Mouse (Mus musculus) midbrain, postnatal 0 days (tissue): ENCODE results near the gene Tle2. TPM values are rescaled to one million over a fixed set of nuclear protein-coding genes. Genes with fewer than 3 reads are reported as not detected.

Experiments used
- ATAC-seq: fragments of 200-750 bp; cut with Nextera tagmentation; 2 replicates; pipeline ENCODE4 v1.8.0; 2017; ENCODE audit warnings: moderate number of reproducible peaks, mild to moderate bottlenecking, moderate TSS enrichment, moderate library complexity; ENCODE audit not compliant: low FRiP score
- DNase-seq: peaks from one replicate; pipeline ENCODE4 v3.0.0-alpha.2; 2015; ENCODE audit warnings: low spot score
- H3K27ac ChIP-seq: fragments of 300-500 bp; sonication (generic); 2 replicates; pipeline ENCODE4 v1.5.1; 2014; ENCODE audit warnings: low read depth, mild to moderate bottlenecking, low read length, mixed read lengths
- H3K27me3 ChIP-seq: fragments of 300-500 bp; sonication (generic); 2 replicates; pipeline ENCODE4 v1.6.1; 2014; ENCODE audit warnings: low read length, control low read depth, mixed read lengths; ENCODE audit not compliant: insufficient read depth
- H3K36me3 ChIP-seq: fragments of 300-500 bp; sonication (generic); 2 replicates; pipeline ENCODE4 v1.6.1; 2014; ENCODE audit warnings: low read length, control low read depth, mixed read lengths; ENCODE audit not compliant: insufficient read depth
- H3K4me1 ChIP-seq: fragments of 300-500 bp; sonication (generic); 2 replicates; pipeline ENCODE4 v1.6.1; 2014; ENCODE audit warnings: mild to moderate bottlenecking, control low read depth, antibody characterized with exemption, low read length, mixed read lengths; ENCODE audit not compliant: insufficient read depth
- H3K4me2 ChIP-seq: fragments of 300-500 bp; sonication (generic); 2 replicates; pipeline ENCODE4 v1.6.1; 2014; ENCODE audit warnings: low read depth, mild to moderate bottlenecking, low read length, mixed read lengths; ENCODE audit not compliant: poor library complexity, severe bottlenecking
- H3K4me3 ChIP-seq: fragments of 300-500 bp; sonication (generic); 2 replicates; pipeline ENCODE4 v1.5.1; 2014; ENCODE audit warnings: low read depth, mild to moderate bottlenecking, low read length, moderate library complexity
- H3K9ac ChIP-seq: fragments of 300-500 bp; sonication (generic); replicated peaks from 2 replicates; pipeline ENCODE4 v1.6.1; 2014; ENCODE audit warnings: mild to moderate bottlenecking, low read length, moderate library complexity, mixed read lengths; ENCODE audit not compliant: poor library complexity, severe bottlenecking
- H3K9me3 ChIP-seq: fragments of 300-500 bp; sonication (generic); 2 replicates; pipeline ENCODE4 v1.6.1; 2016; ENCODE audit warnings: low read length, control low read depth
- CTCF ChIP-seq: IDR thresholded peaks from 2 replicates; pipeline ENCODE4 v1.5.1; 2016; ENCODE audit warnings: antibody characterized with exemption, mild to moderate bottlenecking
- WGBS: fragments of 180-500 bp; shearing (Covaris S2); extraction: QIAGEN DNeasy Blood & Tissue Kit; methylation state at CpG from one replicate; pipeline ENCODE4 v1.1.7; 2014; 5-methylcytosine and 5-hydroxymethylcytosine counted together
- polyA plus RNA-seq: library from polyadenylated mRNA; unstranded; fragments of >200 nt; fragmentation: Nextera tagmentation; extraction: Ambion mirVana; gene quantifications from 2 replicates; pipeline ENCODE4 v1.2.1, GENCODE M21; 2015
- total RNA-seq: library from RNA; depleted of rRNA; stranded (reverse); fragments of >200 nt; gene quantifications from 2 replicates; pipeline ENCODE4 v1.2.3, GENCODE M21; 2014

Tle2 gene
- total and polyA plus RNA-seq, 2 experiments from 2014 or later: 31.2 to 57.3 TPM

DNA sequence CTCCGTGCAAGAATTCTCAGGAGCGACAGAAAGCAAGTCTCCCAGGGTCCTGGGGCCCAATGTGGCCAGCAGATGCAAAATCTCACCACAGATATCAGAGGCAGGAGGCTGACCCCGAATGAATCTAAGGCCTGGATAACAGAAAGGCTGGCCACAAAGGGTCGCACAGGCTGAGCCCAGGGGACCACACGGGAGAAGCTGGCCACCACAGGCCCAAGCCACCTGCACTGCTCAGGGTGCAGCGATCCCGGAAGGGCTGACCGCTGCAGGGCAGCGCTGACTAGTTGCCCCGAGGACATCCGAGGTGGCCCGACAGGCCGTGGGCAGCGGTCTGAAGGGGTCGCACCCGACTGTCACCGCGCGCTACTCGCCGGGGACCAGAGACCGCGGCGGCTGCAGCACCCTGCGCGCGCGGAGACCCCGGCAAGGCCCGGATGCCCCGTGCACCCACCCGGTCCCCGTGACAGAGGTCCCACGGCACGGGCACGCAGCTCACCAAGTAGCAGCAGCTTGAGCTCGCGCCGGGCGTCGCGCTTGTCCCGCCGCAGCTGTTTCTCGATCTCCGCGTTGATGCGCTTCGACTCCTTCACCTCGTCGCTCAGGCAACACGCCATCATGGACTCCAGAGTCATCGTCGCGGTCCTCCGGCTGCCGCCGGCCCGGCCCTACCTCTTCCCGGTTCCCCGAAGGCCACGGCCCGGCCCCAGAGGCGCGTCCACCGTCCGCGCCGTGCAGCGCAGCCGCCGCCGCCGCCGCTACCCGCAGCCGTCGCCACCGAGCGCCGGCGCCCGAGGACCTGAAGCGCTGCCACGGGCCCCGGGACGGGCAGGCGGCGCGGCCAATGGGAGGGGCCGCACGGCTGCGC, 29.8 kb upstream of the Tle2 start:
- WGBS: under 1% methylated on average over 76 of the region's 93 CpGs
- peak overlapping the region; percentile 95 for H3K4me3 ChIP-seq
- peak overlapping the region; percentile 89 for H3K27ac ChIP-seq
- peak overlapping the region; percentile 94 for H3K4me2 ChIP-seq
- peaks cover 20% of the 10 kb centered on the region for H3K4me1 ChIP-seq
- ATAC-seq (peak; percentile 1), DNase-seq (no peak)
- TF ChIP-seq CTCF: no peak
- H3K9me3 ChIP-seq: no peaks in the 10 kb centered on the region
- no peaks in the 10 kb centered on the region for H3K36me3 ChIP-seq
- H3K9ac ChIP-seq: peak overlapping the region; percentile 93
- H3K27me3 ChIP-seq: no peaks in the 10 kb centered on the region

DNA sequence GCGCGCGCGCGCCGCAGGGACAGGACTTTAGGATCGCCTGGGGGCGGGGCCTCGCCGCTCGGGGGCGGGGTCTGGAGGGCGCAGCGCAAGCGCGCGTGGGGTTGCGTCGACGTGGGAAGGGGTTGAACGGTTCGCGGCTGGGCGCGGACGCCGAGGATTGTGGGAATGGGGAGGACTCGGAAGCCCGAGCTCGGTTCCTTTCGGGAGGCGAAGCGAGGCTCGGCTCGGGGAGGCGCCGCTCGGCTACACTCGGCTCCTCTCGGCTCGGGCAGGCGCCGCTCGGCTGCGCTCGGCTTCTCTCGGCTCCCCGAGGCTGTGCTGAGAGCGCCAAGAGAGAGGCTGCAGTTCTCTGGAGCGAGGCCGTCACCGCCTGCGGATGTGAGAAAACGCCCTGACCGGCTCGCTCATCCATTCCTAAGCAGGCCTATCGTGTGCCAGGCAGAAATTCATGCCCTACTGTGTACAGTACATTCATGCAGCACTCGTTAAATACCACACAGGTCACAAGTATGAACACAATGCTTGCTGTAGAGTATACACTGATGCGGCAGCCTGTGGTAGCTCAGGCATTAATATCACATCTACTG, 29.1 kb upstream of the Tle2 start, which contains the start of gene Gna11:
Gna11 (minus strand) TSS at position 30 of the 587 bp plus-strand sequence.
- TF ChIP-seq CTCF: peak; percentile 14; the same call in 1 of the 2 replicates
- peak; percentile 95 for ATAC-seq
- Histone ChIP-seq H3K4me2 (peak within 1 kb of the TSS; percentile 94), H3K27ac (peak within 1 kb of the TSS; percentile 89), H3K9me3 (no peaks in the 10 kb centered on the region), H3K36me3 (no peaks in the 10 kb centered on the region), H3K9ac (peak within 1 kb of the TSS; percentile 93), H3K4me1 (peaks cover 20% of the 10 kb centered on the region), H3K4me3 (peak within 1 kb of the TSS; percentile 95), H3K27me3 (no peaks in the 10 kb centered on the region)
- WGBS: 1% methylated on average over 47 of the region's 59 CpGs
- DNase-seq: peak; percentile 99

DNA sequence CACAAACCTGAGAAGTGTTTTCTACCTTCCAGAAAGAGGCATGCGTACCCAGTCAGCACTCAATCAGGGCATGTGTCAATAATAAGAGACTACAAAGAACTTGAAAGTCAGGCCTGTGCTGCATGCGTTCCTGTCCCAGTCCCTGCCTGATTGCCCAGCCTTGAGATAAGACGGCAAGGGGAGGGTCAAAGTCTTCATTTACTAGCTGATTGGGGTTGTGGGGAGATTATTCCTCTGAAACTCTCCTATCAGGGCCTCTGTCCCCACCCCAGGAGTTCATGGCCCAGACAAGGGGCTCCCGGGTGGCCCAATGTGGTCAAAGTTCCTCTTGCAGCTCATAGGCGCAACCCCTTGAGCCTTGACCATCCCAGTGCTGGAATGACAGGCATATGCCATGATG, 28.0 kb upstream of the Tle2 start:
- no peak for DNase-seq
- H3K9ac ChIP-seq: no peak overlapping the region
- no peak overlapping the region for H3K4me2 ChIP-seq
- no peaks in the 10 kb centered on the region for H3K9me3 ChIP-seq
- no peak overlapping the region for H3K4me3 ChIP-seq
- H3K27me3 ChIP-seq: no peaks in the 10 kb centered on the region
- peaks cover 20% of the 10 kb centered on the region for H3K4me1 ChIP-seq
- no peak for TF ChIP-seq CTCF
- WGBS: 78% methylated on average over 5 of the region's 5 CpGs
- H3K27ac ChIP-seq: no peak overlapping the region
- H3K36me3 ChIP-seq: no peaks in the 10 kb centered on the region
- no peak for ATAC-seq

DNA sequence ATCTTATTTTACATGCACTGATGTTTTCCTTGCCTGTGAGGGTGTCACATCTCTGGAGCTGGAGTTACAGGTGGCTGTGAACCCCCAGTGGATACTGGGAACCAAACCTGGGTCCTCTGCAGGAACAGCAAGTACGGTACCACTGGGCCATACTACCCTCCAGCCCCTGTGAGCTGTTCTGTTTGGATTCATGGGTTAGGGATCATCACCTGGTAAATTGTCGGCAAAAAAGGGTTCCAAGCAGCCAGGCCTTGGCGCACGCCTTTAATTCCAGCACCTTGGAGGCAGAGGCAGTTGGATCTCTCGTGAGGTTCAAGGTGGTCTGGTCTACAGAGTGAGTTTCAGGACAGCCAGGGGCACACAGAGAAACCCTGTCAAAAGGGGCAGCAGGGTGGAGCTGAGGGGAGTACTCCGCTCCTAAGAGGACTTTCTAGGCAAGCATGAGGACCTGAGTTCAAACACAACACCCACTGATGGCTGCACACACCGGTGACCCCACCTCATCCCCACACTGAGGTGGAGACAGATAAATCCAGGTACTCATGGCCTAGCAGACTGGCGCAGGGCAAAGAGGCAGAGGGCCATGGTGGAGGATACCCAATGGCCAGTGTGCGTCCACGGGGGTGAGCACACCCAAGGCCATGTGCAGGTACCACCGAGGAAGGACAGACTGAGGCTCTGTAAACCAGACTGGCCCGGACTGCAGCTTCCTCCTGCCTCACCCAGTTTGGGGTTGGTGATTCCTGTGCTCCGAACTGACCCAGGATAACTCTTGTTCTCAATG, 27.4 kb upstream of the Tle2 start:
- Histone ChIP-seq H3K27ac (no peak overlapping the region), H3K4me3 (no peak overlapping the region), H3K27me3 (no peaks in the 10 kb centered on the region), H3K9me3 (no peaks in the 10 kb centered on the region), H3K4me1 (peaks cover 20% of the 10 kb centered on the region), H3K36me3 (no peaks in the 10 kb centered on the region), H3K9ac (no peak overlapping the region), H3K4me2 (no peak overlapping the region)
- WGBS: 92% methylated on average over 13 of the region's 13 CpGs
- DNase-seq: no peak
- no peak for TF ChIP-seq CTCF
- ATAC-seq: no peak

DNA sequence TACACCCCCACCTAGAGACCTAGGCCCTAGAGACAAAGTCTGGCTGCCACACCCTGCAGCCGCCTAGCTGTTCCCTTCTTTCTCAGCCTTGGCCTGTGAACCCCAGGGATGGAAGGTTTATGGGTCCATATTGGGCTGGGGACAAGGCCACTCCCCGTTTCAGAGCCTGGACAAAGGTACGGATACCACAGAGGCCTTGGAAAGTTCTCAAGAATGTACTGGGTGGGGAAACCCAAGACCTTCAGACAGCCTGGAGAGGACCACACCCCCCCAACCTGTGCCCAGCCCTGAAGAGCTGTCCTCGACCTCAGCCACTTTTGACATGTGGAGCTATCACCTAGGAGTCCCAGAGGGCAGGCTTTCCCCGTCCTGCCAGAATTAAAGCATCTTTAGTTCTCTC, 25.4 kb upstream of the Tle2 start:
- no peak overlapping the region for H3K4me3 ChIP-seq
- H3K4me2 ChIP-seq: no peak overlapping the region
- H3K9me3 ChIP-seq: no peaks in the 10 kb centered on the region
- WGBS: 71% methylated on average over 5 of the region's 5 CpGs
- no peak overlapping the region for H3K9ac ChIP-seq
- no peak for TF ChIP-seq CTCF
- no peaks in the 10 kb centered on the region for H3K36me3 ChIP-seq
- DNase-seq (no peak), ATAC-seq (no peak)
- no peaks in the 10 kb centered on the region for H3K27me3 ChIP-seq
- H3K27ac ChIP-seq: no peak overlapping the region
- H3K4me1 ChIP-seq: peaks cover 5% of the 10 kb centered on the region; the same call in 1 of the 2 replicates
